Mouse (Mus musculus): ENCODE data around the gene Pdzd2. TPM values are rescaled to one million over a fixed set of nuclear protein-coding genes. Genes with fewer than 3 reads are reported as not detected.

Gene Pdzd2
- polyA plus RNA-seq, 1 experiment from 2014 or later, result 9.1 TPM

DNA sequence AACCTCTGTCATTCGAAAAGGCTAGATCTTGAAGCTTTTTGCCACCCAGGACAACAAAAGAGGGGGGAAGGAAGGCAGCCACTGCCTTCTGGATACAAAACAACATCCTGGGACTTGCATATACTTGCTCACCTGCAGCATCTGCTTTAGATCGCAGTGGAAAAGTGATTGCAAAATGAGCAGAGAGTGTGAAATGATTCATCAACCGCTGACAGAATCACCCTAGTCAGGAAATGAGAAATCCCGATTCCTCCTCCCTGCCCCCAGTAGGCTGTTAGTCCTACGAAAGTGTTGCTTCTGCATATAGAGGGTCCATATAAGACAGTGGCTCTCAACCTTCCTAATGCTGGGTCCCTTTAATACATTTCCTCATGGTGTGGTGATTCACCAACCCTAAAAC, 258.5 kb downstream of the Pdzd2 start:
- H3K4me3 ChIP-seq (ENCODE audit: low read depth, low read length), result no peak overlapping the region
- WGBS, result 71% methylated on average over 5 of the region's 5 CpGs
- H3K36me3 ChIP-seq (ENCODE audit: control insufficient read depth, insufficient read depth, low read length), result no peaks in the 10 kb centered on the region
- peaks cover 4% of the 10 kb centered on the region; the same call in 1 of the 2 replicates for H3K4me1 ChIP-seq (replicated peaks; ENCODE audit: control insufficient read depth, insufficient read depth, low read length)
- DNase-seq (ENCODE audit: low spot score) (no peak), ATAC-seq (replicated peaks; ENCODE audit: low FRiP score) (no peak)
- no peak overlapping the region for H3K4me2 ChIP-seq
- no peaks in the 10 kb centered on the region for H3K27me3 ChIP-seq (replicated peaks; ENCODE audit: control insufficient read depth, insufficient read depth, low read length)
- no peak overlapping the region for H3K27ac ChIP-seq (ENCODE audit: low read depth, low read length)
- no peak overlapping the region for H3K9ac ChIP-seq (ENCODE audit: low read depth, low read length)
- no peaks in the 10 kb centered on the region for H3K9me3 ChIP-seq (ENCODE audit: control insufficient read depth, low read length)

DNA sequence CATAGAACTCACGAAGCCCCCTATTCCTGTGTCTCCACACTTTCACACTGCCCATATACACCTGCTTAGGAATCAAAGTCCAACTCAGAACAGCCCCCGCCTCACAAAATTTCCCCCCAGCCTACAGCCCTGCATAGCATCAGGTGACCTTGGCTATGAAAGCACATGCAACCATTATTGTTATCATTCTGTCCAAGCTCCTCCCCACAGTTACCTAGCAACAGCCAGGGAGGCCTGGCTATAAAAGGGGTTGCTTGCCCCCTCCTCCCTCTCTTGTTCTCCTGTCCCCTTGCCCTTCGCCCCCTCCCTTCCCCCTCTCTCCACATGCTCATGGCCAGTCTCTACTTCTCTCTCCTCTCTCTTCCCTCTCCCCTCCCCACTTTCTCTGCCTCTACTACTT, 259.4 kb downstream of the Pdzd2 start:
- peaks cover 4% of the 10 kb centered on the region; the same call in 1 of the 2 replicates for H3K4me1 ChIP-seq (replicated peaks; ENCODE audit: control insufficient read depth, insufficient read depth, low read length)
- no peaks in the 10 kb centered on the region for H3K9me3 ChIP-seq (ENCODE audit: control insufficient read depth, low read length)
- DNase-seq (ENCODE audit: low spot score) (no peak), ATAC-seq (replicated peaks; ENCODE audit: low FRiP score) (no peak)
- H3K4me3 ChIP-seq (ENCODE audit: low read depth, low read length), result no peak overlapping the region
- H3K36me3 ChIP-seq (ENCODE audit: control insufficient read depth, insufficient read depth, low read length), result no peaks in the 10 kb centered on the region
- H3K27ac ChIP-seq (ENCODE audit: low read depth, low read length), result no peak overlapping the region
- no peak overlapping the region for H3K4me2 ChIP-seq
- no peak overlapping the region for H3K9ac ChIP-seq (ENCODE audit: low read depth, low read length)
- WGBS, result 64% methylated on average over 3 of the region's 3 CpGs
- H3K27me3 ChIP-seq (replicated peaks; ENCODE audit: control insufficient read depth, insufficient read depth, low read length), result no peaks in the 10 kb centered on the region

DNA sequence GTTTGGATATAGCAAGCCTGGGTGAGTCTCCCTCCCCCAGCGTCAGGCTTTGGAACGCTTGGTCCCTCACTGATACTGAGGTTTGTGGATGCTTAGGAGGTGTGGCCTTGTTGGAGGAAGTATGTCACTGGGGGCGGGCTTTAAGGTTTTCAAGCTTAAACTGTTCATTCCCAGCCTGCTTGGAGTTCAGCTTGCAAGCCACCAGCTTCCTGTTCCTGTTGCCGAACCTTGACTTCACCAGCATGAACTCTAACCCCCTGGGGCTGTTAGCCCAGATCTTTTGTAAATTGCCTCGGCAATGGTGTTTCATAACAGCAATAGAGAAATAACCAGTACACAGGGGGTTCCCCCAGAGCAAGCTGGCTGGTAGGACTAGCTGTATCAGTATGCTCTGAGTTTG, 260.4 kb downstream of the Pdzd2 start:
- Histone ChIP-seq H3K4me1 (replicated peaks; ENCODE audit: control insufficient read depth, insufficient read depth, low read length) (peaks cover 4% of the 10 kb centered on the region; the same call in 1 of the 2 replicates), H3K9me3 (ENCODE audit: control insufficient read depth, low read length) (no peaks in the 10 kb centered on the region), H3K27ac (ENCODE audit: low read depth, low read length) (no peak overlapping the region), H3K27me3 (replicated peaks; ENCODE audit: control insufficient read depth, insufficient read depth, low read length) (no peaks in the 10 kb centered on the region), H3K4me3 (ENCODE audit: low read depth, low read length) (no peak overlapping the region), H3K36me3 (ENCODE audit: control insufficient read depth, insufficient read depth, low read length) (no peaks in the 10 kb centered on the region), H3K4me2 (no peak overlapping the region), H3K9ac (ENCODE audit: low read depth, low read length) (no peak overlapping the region)
- no peak for DNase-seq (ENCODE audit: low spot score)
- 52% methylated on average over 5 of the region's 5 CpGs for WGBS
- ATAC-seq (replicated peaks; ENCODE audit: low FRiP score), result no peak

DNA sequence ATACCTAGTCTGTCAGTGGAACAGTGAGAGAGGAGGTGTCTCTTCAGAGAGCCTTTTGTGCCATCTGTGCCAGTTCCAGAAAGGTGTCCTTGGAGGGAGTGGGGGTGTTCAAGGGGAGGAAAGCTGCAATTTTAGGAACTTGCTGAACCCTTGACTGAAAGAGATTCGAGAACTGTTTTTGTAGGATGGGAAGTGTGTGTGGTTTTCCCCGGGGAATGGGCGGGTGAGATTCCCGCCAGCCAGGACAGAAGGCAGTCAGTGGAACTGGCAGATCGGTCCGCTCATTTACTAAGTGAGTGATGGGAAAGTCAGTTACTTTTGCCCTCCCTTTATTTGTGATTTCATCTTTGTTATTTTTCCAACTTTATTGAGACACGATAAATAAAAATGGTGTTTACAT, 266.1 kb downstream of the Pdzd2 start:
- 76% methylated on average over 7 of the region's 7 CpGs for WGBS
- no peak overlapping the region for H3K27ac ChIP-seq (ENCODE audit: low read depth, low read length)
- H3K9ac ChIP-seq (ENCODE audit: low read depth, low read length), result no peak overlapping the region
- H3K36me3 ChIP-seq (ENCODE audit: control insufficient read depth, insufficient read depth, low read length), result no peaks in the 10 kb centered on the region
- no peak for DNase-seq (ENCODE audit: low spot score)
- H3K9me3 ChIP-seq (ENCODE audit: control insufficient read depth, low read length), result no peaks in the 10 kb centered on the region
- H3K4me3 ChIP-seq (ENCODE audit: low read depth, low read length), result no peak overlapping the region
- ATAC-seq (replicated peaks; ENCODE audit: low FRiP score), result no peak
- no peak overlapping the region for H3K4me2 ChIP-seq
- no peaks in the 10 kb centered on the region for H3K4me1 ChIP-seq (replicated peaks; ENCODE audit: control insufficient read depth, insufficient read depth, low read length)
- H3K27me3 ChIP-seq (replicated peaks; ENCODE audit: control insufficient read depth, insufficient read depth, low read length), result no peaks in the 10 kb centered on the region

DNA sequence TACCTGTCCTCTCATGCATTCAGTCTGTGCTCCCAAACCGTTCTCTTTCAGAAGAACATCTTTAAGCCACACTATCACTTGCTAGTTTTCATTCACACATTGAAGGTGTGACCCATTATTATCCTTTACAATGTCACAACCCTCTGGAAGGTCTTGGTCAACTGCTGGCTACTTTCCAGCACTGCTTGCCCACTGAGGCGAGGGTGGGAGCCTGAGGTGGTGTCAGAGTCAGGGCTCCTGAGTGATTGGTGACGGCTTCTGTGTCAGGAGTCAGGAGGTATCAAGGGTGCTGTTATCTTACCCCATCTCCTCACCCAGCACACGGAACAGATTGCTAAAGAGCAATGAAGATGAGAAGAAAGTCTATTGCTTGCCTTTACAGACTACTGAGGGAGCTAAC, 267.1 kb downstream of the Pdzd2 start:
- H3K27ac ChIP-seq (ENCODE audit: low read depth, low read length), result no peak overlapping the region
- no peaks in the 10 kb centered on the region for H3K9me3 ChIP-seq (ENCODE audit: control insufficient read depth, low read length)
- H3K4me3 ChIP-seq (ENCODE audit: low read depth, low read length), result no peak overlapping the region
- H3K4me1 ChIP-seq (replicated peaks; ENCODE audit: control insufficient read depth, insufficient read depth, low read length), result no peaks in the 10 kb centered on the region
- H3K4me2 ChIP-seq, result no peak overlapping the region
- ATAC-seq (replicated peaks; ENCODE audit: low FRiP score) (no peak), DNase-seq (ENCODE audit: low spot score) (no peak)
- no peak overlapping the region for H3K9ac ChIP-seq (ENCODE audit: low read depth, low read length)
- no peaks in the 10 kb centered on the region for H3K36me3 ChIP-seq (ENCODE audit: control insufficient read depth, insufficient read depth, low read length)
- no peaks in the 10 kb centered on the region for H3K27me3 ChIP-seq (replicated peaks; ENCODE audit: control insufficient read depth, insufficient read depth, low read length)
- 80% methylated on average over 4 of the region's 4 CpGs for WGBS

DNA sequence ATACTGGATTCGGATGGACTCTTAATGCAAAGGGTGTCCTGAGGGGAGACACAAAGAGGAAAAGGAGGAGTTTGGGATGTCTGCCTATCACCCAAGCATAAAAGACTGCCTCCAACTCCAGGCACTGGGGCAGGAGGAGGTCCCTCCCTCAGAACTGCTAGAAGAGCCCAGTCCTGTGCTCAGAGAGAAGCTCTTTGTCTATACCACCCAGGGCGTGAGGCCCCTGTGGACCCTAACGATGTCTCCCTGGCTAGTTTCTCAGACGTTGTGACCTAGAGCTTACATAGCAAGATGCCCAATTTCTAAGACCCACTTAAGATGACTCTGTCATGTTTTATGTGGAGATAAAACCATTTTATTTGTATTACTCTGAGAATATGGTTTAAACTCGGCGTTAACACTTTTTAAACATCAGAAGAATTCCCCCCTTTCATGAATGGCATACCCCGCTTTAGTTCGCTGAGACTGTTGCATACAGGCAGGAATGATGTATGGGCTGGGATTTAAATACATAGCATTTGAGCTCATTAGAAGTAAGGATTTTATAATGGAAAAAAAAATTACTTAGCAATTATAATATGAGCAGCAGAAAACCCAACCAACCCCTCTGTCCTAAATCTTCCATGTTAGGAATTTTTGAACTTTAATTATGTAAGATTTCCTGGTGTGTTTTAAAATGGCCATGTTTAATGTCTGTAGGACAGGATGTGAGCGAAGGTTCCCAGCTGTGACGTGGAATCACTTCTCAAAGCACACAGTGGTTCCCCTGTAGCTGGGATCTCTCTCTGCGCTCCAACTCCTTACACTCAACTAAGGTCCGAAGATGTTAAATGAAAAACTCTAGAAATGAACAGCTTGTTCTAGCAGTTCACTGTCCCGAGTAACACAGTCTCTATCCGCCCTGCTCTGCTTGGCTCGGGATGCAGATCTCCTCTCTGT, 268.6 kb downstream of the Pdzd2 start:
- Histone ChIP-seq H3K27me3 (replicated peaks; ENCODE audit: control insufficient read depth, insufficient read depth, low read length) (no peaks in the 10 kb centered on the region), H3K27ac (ENCODE audit: low read depth, low read length) (no peak overlapping the region), H3K4me1 (replicated peaks; ENCODE audit: control insufficient read depth, insufficient read depth, low read length) (no peaks in the 10 kb centered on the region), H3K9me3 (ENCODE audit: control insufficient read depth, low read length) (no peaks in the 10 kb centered on the region), H3K36me3 (ENCODE audit: control insufficient read depth, insufficient read depth, low read length) (no peaks in the 10 kb centered on the region), H3K9ac (ENCODE audit: low read depth, low read length) (no peak overlapping the region), H3K4me3 (ENCODE audit: low read depth, low read length) (no peak overlapping the region), H3K4me2 (no peak overlapping the region)
- DNase-seq (ENCODE audit: low spot score) (no peak), ATAC-seq (replicated peaks; ENCODE audit: low FRiP score) (no peak)
- WGBS, result 77% methylated on average over 15 of the region's 15 CpGs

DNA sequence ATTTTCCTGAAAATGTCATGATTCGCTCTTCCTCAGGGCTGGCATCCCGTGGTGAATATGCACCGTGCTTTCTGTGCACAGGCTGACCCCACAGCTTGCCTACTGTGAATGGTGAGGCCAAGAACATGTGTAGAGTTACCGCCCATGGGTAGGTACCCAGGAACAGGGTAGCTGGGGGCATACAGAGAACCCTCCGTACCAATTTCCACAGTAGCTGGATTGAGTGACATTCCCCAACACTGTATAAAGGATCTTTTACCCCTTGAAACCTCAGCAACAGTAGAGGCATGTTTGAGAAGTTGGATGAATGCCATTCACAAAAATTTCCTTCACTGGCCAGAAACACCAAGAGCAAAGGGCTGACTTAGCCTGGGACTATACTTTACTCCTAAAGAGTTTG, 271.1 kb downstream of the Pdzd2 start:
- no peaks in the 10 kb centered on the region for H3K4me1 ChIP-seq (replicated peaks; ENCODE audit: control insufficient read depth, insufficient read depth, low read length)
- no peaks in the 10 kb centered on the region for H3K36me3 ChIP-seq (ENCODE audit: control insufficient read depth, insufficient read depth, low read length)
- no peaks in the 10 kb centered on the region for H3K9me3 ChIP-seq (ENCODE audit: control insufficient read depth, low read length)
- no peak overlapping the region for H3K4me3 ChIP-seq (ENCODE audit: low read depth, low read length)
- ATAC-seq (replicated peaks; ENCODE audit: low FRiP score) (no peak), DNase-seq (ENCODE audit: low spot score) (no peak)
- no peak overlapping the region for H3K27ac ChIP-seq (ENCODE audit: low read depth, low read length)
- H3K27me3 ChIP-seq (replicated peaks; ENCODE audit: control insufficient read depth, insufficient read depth, low read length), result no peaks in the 10 kb centered on the region
- H3K9ac ChIP-seq (ENCODE audit: low read depth, low read length), result no peak overlapping the region
- H3K4me2 ChIP-seq, result no peak overlapping the region
- 85% methylated on average over 5 of the region's 5 CpGs for WGBS

DNA sequence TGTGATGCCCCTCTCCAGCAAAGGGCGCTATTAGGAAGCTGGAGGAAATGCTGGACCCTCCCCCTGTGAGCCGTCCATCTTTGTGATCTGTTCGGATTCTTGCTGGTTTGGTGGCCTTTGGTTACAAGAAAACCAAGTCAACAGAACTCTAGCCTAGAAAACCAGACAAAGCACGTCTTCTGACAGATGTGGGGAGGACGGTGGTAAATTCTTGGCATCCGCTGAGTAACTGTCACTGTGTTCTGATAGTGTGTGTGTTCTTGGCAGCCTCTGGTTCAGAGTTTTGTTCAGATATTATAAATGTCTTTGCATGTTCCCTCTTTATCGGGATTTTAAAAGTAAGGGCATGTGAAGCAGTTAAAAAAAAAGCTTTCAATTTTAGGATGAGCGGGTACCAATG, 274.0 kb downstream of the Pdzd2 start:
- Histone ChIP-seq H3K27me3 (replicated peaks; ENCODE audit: control insufficient read depth, insufficient read depth, low read length) (no peaks in the 10 kb centered on the region), H3K36me3 (ENCODE audit: control insufficient read depth, insufficient read depth, low read length) (no peaks in the 10 kb centered on the region), H3K4me1 (replicated peaks; ENCODE audit: control insufficient read depth, insufficient read depth, low read length) (no peaks in the 10 kb centered on the region), H3K4me3 (ENCODE audit: low read depth, low read length) (no peak overlapping the region), H3K4me2 (no peak overlapping the region), H3K9ac (ENCODE audit: low read depth, low read length) (no peak overlapping the region), H3K9me3 (ENCODE audit: control insufficient read depth, low read length) (no peaks in the 10 kb centered on the region), H3K27ac (ENCODE audit: low read depth, low read length) (no peak overlapping the region)
- 76% methylated on average over 8 of the region's 8 CpGs for WGBS
- DNase-seq (ENCODE audit: low spot score) (no peak), ATAC-seq (replicated peaks; ENCODE audit: low FRiP score) (no peak)

DNA sequence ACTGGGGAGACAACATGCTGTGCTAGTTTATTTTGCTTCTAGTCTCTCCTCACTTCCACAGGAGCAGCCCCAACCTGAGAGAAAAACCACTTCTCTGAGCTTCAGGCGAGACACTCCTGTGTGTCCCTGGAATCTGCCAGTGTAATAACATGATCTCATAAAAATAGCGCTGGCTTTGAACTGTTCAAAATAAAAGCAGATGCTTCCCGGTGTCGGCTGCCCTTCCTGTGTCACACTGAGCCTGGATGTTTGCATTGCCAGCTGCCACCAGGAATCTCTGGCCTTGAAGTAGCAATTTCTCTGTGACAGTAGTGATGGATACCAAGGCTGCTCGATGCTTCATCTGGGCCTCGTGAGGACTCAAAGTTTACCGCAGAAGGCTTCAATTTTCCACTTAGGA, 282.9 kb downstream of the Pdzd2 start:
- ATAC-seq (replicated peaks; ENCODE audit: low FRiP score) (no peak), DNase-seq (ENCODE audit: low spot score) (no peak)
- Histone ChIP-seq H3K9ac (ENCODE audit: low read depth, low read length) (no peak overlapping the region), H3K4me2 (no peak overlapping the region), H3K27ac (ENCODE audit: low read depth, low read length) (no peak overlapping the region), H3K9me3 (ENCODE audit: control insufficient read depth, low read length) (no peaks in the 10 kb centered on the region), H3K4me1 (replicated peaks; ENCODE audit: control insufficient read depth, insufficient read depth, low read length) (no peaks in the 10 kb centered on the region; the same call in 1 of the 2 replicates), H3K36me3 (ENCODE audit: control insufficient read depth, insufficient read depth, low read length) (no peaks in the 10 kb centered on the region), H3K4me3 (ENCODE audit: low read depth, low read length) (no peak overlapping the region), H3K27me3 (replicated peaks; ENCODE audit: control insufficient read depth, insufficient read depth, low read length) (no peaks in the 10 kb centered on the region)
- 41% methylated on average over 7 of the region's 7 CpGs for WGBS

Data from liver, embryonic 11.5 days (tissue).